Mouse (Mus musculus) kidney, postnatal 0 days (tissue): ENCODE measurements around the gene Satl1. TPM values are rescaled to one million over a fixed set of nuclear protein-coding genes. Genes with fewer than 3 reads are reported as not detected.
"Not testable (repeated sequence)": the region's sequence is repeated elsewhere in the genome, so short reads cannot be mapped to it uniquely, and the experiment has no call there.

Experiments
- ATAC-seq: fragments of 200-750 bp; cut with Nextera tagmentation; replicated peaks from 2 replicates; pipeline ENCODE4 v1.8.0; 2017; ENCODE audit warnings: low read depth, moderate number of reproducible peaks, moderate TSS enrichment, moderate library complexity; ENCODE audit not compliant: low FRiP score
- DNase-seq: peaks from one replicate; pipeline ENCODE4 v3.0.0-alpha.2; 2016; ENCODE audit warnings: low spot score
- H3K27ac ChIP-seq: fragments of 300-500 bp; sonication (generic); 2 replicates; pipeline ENCODE4 v1.5.1; 2014; ENCODE audit warnings: mild to moderate bottlenecking
- H3K27me3 ChIP-seq: fragments of 300-500 bp; sonication (generic); 2 replicates; pipeline ENCODE4 v1.6.1; 2014; ENCODE audit warnings: low read length, mixed read lengths; ENCODE audit not compliant: insufficient read depth
- H3K36me3 ChIP-seq: fragments of 300-500 bp; sonication (generic); 2 replicates; pipeline ENCODE4 v1.6.1; 2014; ENCODE audit warnings: low read length, mixed read lengths; ENCODE audit not compliant: insufficient read depth
- H3K4me1 ChIP-seq: fragments of 300-500 bp; sonication (generic); replicated peaks from 2 replicates; pipeline ENCODE4 v1.6.1; 2014; ENCODE audit warnings: antibody characterized with exemption, low read length, mixed read lengths; ENCODE audit not compliant: insufficient read depth
- H3K4me2 ChIP-seq: fragments of 300-500 bp; sonication (generic); 2 replicates; pipeline ENCODE4 v1.6.1; 2014; ENCODE audit warnings: mild to moderate bottlenecking, low read length, moderate library complexity, mixed read lengths
- H3K4me3 ChIP-seq: fragments of 300-500 bp; sonication (generic); replicated peaks from 2 replicates; pipeline ENCODE4 v1.5.1; 2014; ENCODE audit warnings: low read depth, low read length
- H3K9ac ChIP-seq: fragments of 300-500 bp; sonication (generic); 2 replicates; pipeline ENCODE4 v1.6.1; 2014; ENCODE audit warnings: low read depth, low read length
- H3K9me3 ChIP-seq: fragments of 300-500 bp; sonication (generic); replicated peaks from 2 replicates; pipeline ENCODE4 v1.6.1; 2016; ENCODE audit warnings: low read length, inconsistent platforms, mixed read lengths
- CTCF ChIP-seq: IDR thresholded peaks from 2 replicates; pipeline ENCODE4 v1.5.1; 2016; ENCODE audit warnings: antibody characterized with exemption, low read depth, mild to moderate bottlenecking, moderate library complexity
- WGBS: fragments of 180-500 bp; shearing (Covaris S2); extraction: QIAGEN DNeasy Blood & Tissue Kit; methylation state at CpG from one replicate; pipeline ENCODE4 v1.1.7; 2014; 5-methylcytosine and 5-hydroxymethylcytosine counted together
- polyA plus RNA-seq: library from polyadenylated mRNA; unstranded; fragments of >200 nt; fragmentation: Nextera tagmentation; extraction: Ambion mirVana; gene quantifications from 2 replicates; pipeline ENCODE4 v1.2.1, GENCODE M21; 2015

Satl1 gene
- not detected in 2 replicates for polyA plus RNA-seq

GRCm38 (mm10) chrX:112406679-112407078 is at the start of gene Satl1:
Gene Satl1 (minus strand): TSS chrX:112406779.
- Histone ChIP-seq H3K4me2 (no peak within 1 kb of the TSS), H3K4me1 (no peaks in the 10 kb centered on the region), H3K36me3 (no peaks in the 10 kb centered on the region), H3K27me3 (no peaks in the 10 kb centered on the region), H3K4me3 (no peak within 1 kb of the TSS), H3K9ac (no peak within 1 kb of the TSS), H3K9me3 (no peaks in the 10 kb centered on the region), H3K27ac (no peak within 1 kb of the TSS)
- 90% methylated on average over 3 of the region's 3 CpGs for WGBS
- no peak for TF ChIP-seq CTCF
- no peak for DNase-seq
- no peak for ATAC-seq

GRCm38 (mm10) chrX:112438064-112438463 is 31.5 kb upstream of the Satl1 start:
- Histone ChIP-seq H3K27ac (no peak overlapping the region), H3K4me3 (no peak overlapping the region), H3K9me3 (no peaks in the 10 kb centered on the region), H3K27me3 (no peaks in the 10 kb centered on the region), H3K4me1 (no peaks in the 10 kb centered on the region), H3K9ac (no peak overlapping the region), H3K36me3 (no peaks in the 10 kb centered on the region), H3K4me2 (no peak overlapping the region)
- ATAC-seq (no peak), DNase-seq (no peak)
- 76% methylated on average over 2 of the region's 2 CpGs for WGBS
- TF ChIP-seq CTCF: no peak

- Histone ChIP-seq H3K4me2 (no peak overlapping the region), H3K27me3 (no peaks in the 10 kb centered on the region), H3K9ac (no peak overlapping the region), H3K36me3 (no peaks in the 10 kb centered on the region), H3K27ac (no peak overlapping the region), H3K9me3 (no peaks in the 10 kb centered on the region), H3K4me3 (no peak overlapping the region), H3K4me1 (no peaks in the 10 kb centered on the region)
- TF ChIP-seq CTCF: no peak
- WGBS: 73% methylated on average over 1 of the region's 1 CpGs
- DNase-seq (no peak), ATAC-seq (no peak)
These were observed 31.0 kb upstream of the Satl1 start for GRCm38 (mm10) chrX:112437580-112437979.

GRCm38 (mm10) chrX:112422998-112423397 is 16.4 kb upstream of the Satl1 start:
- not testable (repeated sequence) for H3K4me2 ChIP-seq, H3K9ac ChIP-seq, ATAC-seq, H3K4me3 ChIP-seq, H3K27ac ChIP-seq, H3K36me3 ChIP-seq, H3K9me3 ChIP-seq, H3K27me3 ChIP-seq, H3K4me1 ChIP-seq
- peak; percentile 58 for DNase-seq
- peak; percentile 62 for TF ChIP-seq CTCF
- 39% methylated on average over 2 of the region's 2 CpGs for WGBS

GRCm38 (mm10) chrX:112412309-112412708 is 5.7 kb upstream of the Satl1 start:
- no peaks in the 10 kb centered on the region for H3K27me3 ChIP-seq
- no peak for TF ChIP-seq CTCF
- 64% methylated on average over 2 of the region's 2 CpGs for WGBS

GRCm38 (mm10) chrX:112370577-112371410 is 35.8 kb downstream of the Satl1 start:
- not testable (repeated sequence) for H3K9ac ChIP-seq, H3K27ac ChIP-seq, H3K4me1 ChIP-seq, H3K36me3 ChIP-seq, H3K27me3 ChIP-seq, H3K9me3 ChIP-seq, H3K4me2 ChIP-seq, H3K4me3 ChIP-seq
- DNase-seq (peak; percentile 34), ATAC-seq (peak; percentile 99)
- WGBS: 86% methylated on average over 5 of the region's 5 CpGs

More at GRCm38 (mm10) chrX:112412309-112412708, 5.7 kb upstream of the Satl1 start:
- Histone ChIP-seq H3K27ac (no peak overlapping the region), H3K9me3 (no peaks in the 10 kb centered on the region), H3K4me1 (no peaks in the 10 kb centered on the region), H3K36me3 (no peaks in the 10 kb centered on the region), H3K9ac (no peak overlapping the region), H3K4me3 (no peak overlapping the region), H3K4me2 (no peak overlapping the region)
- no peak for ATAC-seq
- DNase-seq: no peak

GRCm38 (mm10) chrX:112368426-112368825 is 38.2 kb downstream of the Satl1 start:
- DNase-seq: peak; percentile 4
- no peak overlapping the region for H3K27ac ChIP-seq
- no peak overlapping the region for H3K9ac ChIP-seq
- H3K4me3 ChIP-seq: no peak overlapping the region
- WGBS: 43% methylated on average over 4 of the region's 4 CpGs
- H3K4me1 ChIP-seq: no peaks in the 10 kb centered on the region
- no peak overlapping the region for H3K4me2 ChIP-seq
- no peaks in the 10 kb centered on the region for H3K27me3 ChIP-seq
- peak; percentile 64 for TF ChIP-seq CTCF
- no peaks in the 10 kb centered on the region for H3K9me3 ChIP-seq
- no peaks in the 10 kb centered on the region for H3K36me3 ChIP-seq
- ATAC-seq: no peak
